Comparison of ENCODE assay signal across 35 mouse cellular contexts in genomic region chr8:87043016-87043415, GRCm38 (mm10).
"Had no signal": no experiment of that assay in that cellular context is flagged by ENCODE, and none has a peak within 500 bp of the region (broad histone marks: within the 10 kb centered on the region; RNA-seq: fewer than 3 reads in every experiment).

No protein-coding gene starts in this region.

- H3K9ac ChIP-seq: heart, embryonic 12.5 days; heart, embryonic 13.5 days; heart, embryonic 15.5 days; hindbrain, embryonic 12.5 days; hindbrain, embryonic 13.5 days; hindbrain, embryonic 14.5 days; hindbrain, embryonic 15.5 days; intestine, embryonic 15.5 days; kidney, embryonic 15.5 days had no signal

- H3K4me2 ChIP-seq: heart, embryonic 11.5 days; heart, embryonic 12.5 days; heart, embryonic 13.5 days; heart, embryonic 15.5 days; hindbrain, embryonic 12.5 days; hindbrain, embryonic 13.5 days; hindbrain, embryonic 14.5 days; hindbrain, embryonic 15.5 days; intestine, embryonic 15.5 days; kidney, embryonic 15.5 days had no signal

- H3K27me3 ChIP-seq: hindbrain, embryonic 15.5 days had no signal

- H3K9me3 ChIP-seq: heart, embryonic 10.5 days; heart, embryonic 12.5 days; heart, embryonic 13.5 days; heart, embryonic 15.5 days; hindbrain, embryonic 10.5 days; hindbrain, embryonic 12.5 days; hindbrain, embryonic 13.5 days; hindbrain, embryonic 15.5 days; intestine, embryonic 15.5 days; kidney, embryonic 15.5 days had no signal

- ATAC-seq: hindbrain, embryonic 16.5 days; hindbrain, postnatal 0 days; inflammation-experienced regulatory T-cells, adult 6 months; intestine, embryonic 15.5 days; intestine, embryonic 16.5 days; intestine, postnatal 0 days had no signal

- H3K4me3 ChIP-seq: heart, embryonic 10.5 days; heart, embryonic 12.5 days; heart, embryonic 13.5 days; heart, embryonic 15.5 days; hindbrain, embryonic 10.5 days; hindbrain, embryonic 12.5 days; hindbrain, embryonic 13.5 days; hindbrain, embryonic 15.5 days; intestine, embryonic 15.5 days; kidney, embryonic 15.5 days; layer of hippocampus, adult 2 months had no signal

- DNase-seq: heart, postnatal 10 days; heart, postnatal 14 days; heart, postnatal 36 days; heart, postnatal 4 days; kidney, adult 11 months; kidney, adult 18-20 months; kidney, adult 2 months; kidney, adult 8-10 months; kidney, adult 9 months; kidney, postnatal 10 days; kidney, postnatal 14 days; kidney, postnatal 25 days; kidney, postnatal 36 days; kidney, postnatal 4 days; layer of hippocampus, adult 9-11 months; layer of hippocampus, postnatal 36 days had no signal

- H3K27ac ChIP-seq: heart, embryonic 10.5 days; heart, embryonic 13.5 days; heart, embryonic 15.5 days; hindbrain, embryonic 10.5 days; hindbrain, embryonic 12.5 days; hindbrain, embryonic 13.5 days; hindbrain, embryonic 14.5 days; hindbrain, embryonic 15.5 days; hindbrain, postnatal 0 days; intestine, embryonic 15.5 days; kidney, embryonic 15.5 days; kidney, postnatal 0 days; layer of hippocampus, adult 2 months had no signal

- H3K36me3 ChIP-seq: heart, embryonic 10.5 days; heart, embryonic 12.5 days; heart, embryonic 13.5 days; heart, embryonic 15.5 days; hindbrain, embryonic 10.5 days; hindbrain, embryonic 12.5 days; hindbrain, embryonic 13.5 days; hindbrain, embryonic 15.5 days; intestine, embryonic 15.5 days; kidney, embryonic 15.5 days had no signal
